Mouse (Mus musculus) liver, adult 2 months (tissue): ENCODE data around the gene Kcng4.

Source experiments
- CTCF ChIP-seq: fragments of 200-500 bp; IDR thresholded peaks from 2 replicates; pipeline ENCODE4 v1.5.1; 2011; ENCODE audit warnings: low read depth, low read length, control low read depth
- POLR2A ChIP-seq: fragments of 200-500 bp; IDR thresholded peaks from 2 replicates; pipeline ENCODE4 v1.6.1; 2011; ENCODE audit warnings: low read length, control low read depth; ENCODE audit not compliant: insufficient read depth; ENCODE audit errors: extremely low read depth

GRCm38 (mm10) chr8:119638261-119638660 lies 2.8 kb upstream of the Kcng4 start:
- TF ChIP-seq CTCF = no peak
- TF ChIP-seq POLR2A = no peak
